Mouse (Mus musculus): Measurements from ENCODE around the gene Plekhg2.

DNA sequence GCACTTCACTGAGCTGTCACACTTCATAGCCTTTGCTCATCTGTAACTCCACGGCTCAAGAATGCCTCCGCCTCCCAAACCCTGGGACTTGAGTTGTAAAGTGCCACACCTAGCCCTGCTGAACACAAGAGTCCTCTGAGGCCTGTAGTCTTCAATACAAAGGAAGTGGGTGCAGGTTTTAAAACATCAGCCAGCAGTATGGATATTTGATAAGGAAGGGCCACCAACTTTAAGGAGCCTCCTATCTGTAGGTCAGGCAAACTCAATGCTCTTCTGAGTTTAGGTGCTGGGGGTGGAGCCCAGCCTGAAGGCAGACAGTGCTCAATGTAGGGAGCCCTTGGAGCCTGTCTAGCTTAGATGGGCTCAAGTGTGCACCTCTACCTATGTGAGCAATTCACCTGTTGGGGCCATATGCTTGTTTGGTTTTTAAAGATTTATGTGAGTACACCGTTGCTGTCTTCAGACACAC, 18.3 kb downstream of the Plekhg2 start:
- no peak for TF ChIP-seq CTCF (IDR thresholded peaks at IDR 0.05; ENCODE audit: borderline replicate concordance, insufficient read depth, low read depth, low read length)
- TF ChIP-seq POLR2A (IDR thresholded peaks at IDR 0.05; ENCODE audit: borderline replicate concordance, insufficient read depth, low read length), result no peak

Measured in cerebellum, adult 2 months (tissue).